Mouse (Mus musculus) heart, embryonic 13.5 days (tissue): Measurements from ENCODE around the gene Clasp1. TPM values are rescaled to one million over a fixed set of nuclear protein-coding genes. Genes with fewer than 3 reads are reported as not detected.

Source experiments
- ATAC-seq: fragments of 200-750 bp; cut with Nextera tagmentation; 2 replicates; pipeline ENCODE4 v1.8.0; 2017; ENCODE audit warnings: moderate TSS enrichment; ENCODE audit not compliant: insufficient number of reproducible peaks, low FRiP score, low TSS enrichment; ENCODE audit errors: extremely low read depth
- H3K27ac ChIP-seq: fragments of 300-500 bp; sonication (generic); replicated peaks from 2 replicates; pipeline ENCODE4 v1.5.1; 2015; ENCODE audit warnings: moderate library complexity, mild to moderate bottlenecking, inconsistent platforms
- H3K27me3 ChIP-seq: fragments of 300-500 bp; sonication (generic); replicated peaks from 2 replicates; pipeline ENCODE4 v1.6.1; 2015; ENCODE audit warnings: mild to moderate bottlenecking, inconsistent platforms
- H3K36me3 ChIP-seq: fragments of 300-500 bp; sonication (generic); 2 replicates; pipeline ENCODE4 v1.6.1; 2015; ENCODE audit warnings: mild to moderate bottlenecking, inconsistent platforms
- H3K4me1 ChIP-seq: fragments of 300-500 bp; sonication (generic); 2 replicates; pipeline ENCODE4 v1.6.1; 2015; ENCODE audit warnings: inconsistent platforms
- H3K4me2 ChIP-seq: fragments of 300-500 bp; sonication (generic); 2 replicates; pipeline ENCODE4 v1.6.1; 2015; ENCODE audit warnings: inconsistent platforms, mild to moderate bottlenecking, moderate library complexity
- H3K4me3 ChIP-seq: fragments of 300-500 bp; sonication (generic); 2 replicates; pipeline ENCODE4 v1.5.1; 2015; ENCODE audit warnings: moderate library complexity, mild to moderate bottlenecking, inconsistent platforms
- H3K9ac ChIP-seq: fragments of 300-500 bp; sonication (generic); 2 replicates; pipeline ENCODE4 v1.6.1; 2015; ENCODE audit warnings: inconsistent platforms, mild to moderate bottlenecking, moderate library complexity
- H3K9me3 ChIP-seq: fragments of 300-500 bp; sonication (generic); 2 replicates; pipeline ENCODE4 v1.6.1; 2016; ENCODE audit warnings: inconsistent platforms
- WGBS: fragments of 180-500 bp; shearing (Covaris S2); methylation state at CpG from one replicate; pipeline ENCODE4 v1.1.7; 2015; ENCODE audit warnings: mixed read lengths; 5-methylcytosine and 5-hydroxymethylcytosine counted together
- polyA plus RNA-seq: library from polyadenylated mRNA; unstranded; fragments of >200 nt; fragmentation: Nextera tagmentation; extraction: Ambion mirVana; gene quantifications from 2 replicates; pipeline ENCODE4 v1.2.1, GENCODE M21; 2015

The Clasp1 gene
- polyA plus RNA-seq, 1 experiment from 2014 or later: 73.2 TPM

DNA sequence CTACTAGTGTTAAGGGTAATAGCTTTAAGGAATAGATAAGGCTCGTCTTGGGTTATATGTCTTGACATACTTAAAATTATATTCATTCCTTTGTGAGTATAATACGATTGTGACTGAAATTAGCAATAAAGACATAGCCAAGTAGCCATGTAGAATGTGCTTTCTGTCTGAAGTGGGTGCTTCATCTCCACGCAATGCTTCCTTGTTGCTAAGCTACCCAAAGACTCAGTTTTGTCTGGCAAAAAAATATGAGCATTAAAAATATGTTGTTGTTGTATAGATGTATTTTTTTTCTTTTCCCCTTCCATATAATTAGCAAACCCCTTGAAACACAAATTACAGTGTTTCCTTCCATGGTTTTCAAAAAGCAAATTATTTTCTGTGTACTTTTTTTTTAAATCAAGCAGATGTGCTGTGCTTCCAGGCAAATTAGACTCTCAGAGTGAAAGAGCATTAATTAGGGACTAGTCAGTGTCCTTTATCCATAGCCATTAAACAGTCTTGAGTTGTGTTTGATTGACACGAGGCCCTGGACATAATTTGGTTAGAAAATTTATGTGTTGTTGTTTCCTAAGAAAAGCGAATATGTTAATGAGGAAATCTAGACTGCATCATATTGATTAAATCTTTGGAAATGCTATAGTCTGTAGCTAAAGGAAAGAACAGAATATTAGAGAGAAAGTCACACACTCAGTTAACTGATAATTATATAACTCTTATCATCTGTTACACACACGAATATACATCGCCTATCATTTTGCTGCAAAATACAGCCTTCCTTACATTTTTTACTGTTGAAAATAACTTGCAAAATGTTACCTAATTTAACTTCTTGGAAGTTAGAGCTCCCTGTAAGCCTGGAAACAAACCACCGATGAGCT is 91.9 kb downstream of the Clasp1 start:
- no peak for ATAC-seq
- Histone ChIP-seq H3K4me3 (peak overlapping the region; percentile 64), H3K4me1 (peaks cover 81% of the 10 kb centered on the region), H3K9me3 (no peaks in the 10 kb centered on the region), H3K4me2 (peak overlapping the region; percentile 63), H3K27me3 (no peaks in the 10 kb centered on the region), H3K9ac (peak overlapping the region; percentile 90), H3K36me3 (0 out of 2 replicates have a peak, but pooled peaks cover 2% of the 10 kb centered on the region), H3K27ac (peak overlapping the region; percentile 98)
- WGBS: 56% methylated on average over 8 of the region's 8 CpGs

- Histone ChIP-seq H3K27me3 (no peaks in the 10 kb centered on the region), H3K9me3 (no peaks in the 10 kb centered on the region), H3K4me3 (peak overlapping the region; percentile 64), H3K36me3 (0 out of 2 replicates have a peak, but pooled peaks cover 2% of the 10 kb centered on the region), H3K4me2 (peak overlapping the region; percentile 63), H3K27ac (peak overlapping the region; percentile 98), H3K9ac (peak overlapping the region; percentile 90), H3K4me1 (peaks cover 85% of the 10 kb centered on the region)
- 38% methylated on average over 4 of the region's 4 CpGs for WGBS
- ATAC-seq: no peak
Measured at GRCm38 (mm10) chr1:118481365-118481702, 92.5 kb downstream of the Clasp1 start.

- no peak for ATAC-seq
- peak overlapping the region; percentile 64 for H3K4me3 ChIP-seq
- no peaks in the 10 kb centered on the region for H3K9me3 ChIP-seq
- peaks cover 85% of the 10 kb centered on the region for H3K4me1 ChIP-seq
- WGBS: 28% methylated on average over 6 of the region's 6 CpGs
- H3K27me3 ChIP-seq: no peaks in the 10 kb centered on the region
- H3K27ac ChIP-seq: peak overlapping the region; percentile 98
- H3K4me2 ChIP-seq: peak overlapping the region; percentile 63
- H3K9ac ChIP-seq: peak overlapping the region; percentile 90
- 0 out of 2 replicates have a peak, but pooled peaks cover 2% of the 10 kb centered on the region for H3K36me3 ChIP-seq
Measured at GRCm38 (mm10) chr1:118481703-118482102, 92.8 kb downstream of the Clasp1 start.

DNA sequence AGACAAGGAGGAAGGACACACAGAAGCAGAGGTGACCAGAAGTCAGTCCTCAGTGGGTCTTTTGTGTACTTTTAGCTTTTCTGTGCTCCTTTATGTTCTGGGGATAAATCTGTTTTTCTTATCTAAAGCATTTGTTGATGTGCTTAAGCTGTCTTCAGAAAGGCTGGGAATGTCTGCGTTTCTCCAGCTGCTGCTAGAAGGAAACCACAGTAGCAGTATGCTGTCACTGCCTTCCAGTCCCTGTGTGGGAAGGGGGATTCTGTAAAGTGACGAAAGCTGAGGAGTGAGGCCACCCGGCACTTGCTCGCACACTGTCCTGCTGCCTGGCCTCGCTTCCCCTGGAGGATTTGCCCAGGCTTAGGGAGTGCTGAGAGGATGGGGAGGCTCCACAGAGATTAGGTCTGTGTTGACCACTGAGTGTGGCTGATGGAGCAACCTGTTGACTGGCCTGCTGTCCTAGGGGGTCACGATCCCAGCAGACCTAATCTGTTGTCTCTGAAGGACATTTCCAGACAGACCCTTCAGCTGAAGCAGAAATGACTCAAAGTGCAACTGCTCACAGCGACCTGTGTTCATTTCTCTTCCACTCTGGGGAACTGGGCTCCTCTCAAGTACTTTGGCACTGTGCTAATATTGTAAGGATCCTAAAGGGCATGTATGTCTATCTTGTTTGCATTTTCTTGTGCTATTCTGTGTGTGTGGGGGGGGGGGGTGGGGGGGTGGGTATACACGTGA is 93.6 kb downstream of the Clasp1 start:
- Histone ChIP-seq H3K4me1 (peaks cover 88% of the 10 kb centered on the region), H3K27me3 (no peaks in the 10 kb centered on the region), H3K27ac (peak overlapping the region; percentile 98), H3K4me3 (peak overlapping the region; percentile 64), H3K4me2 (peak overlapping the region; percentile 63), H3K9me3 (no peaks in the 10 kb centered on the region), H3K36me3 (0 out of 2 replicates have a peak, but pooled peaks cover 2% of the 10 kb centered on the region), H3K9ac (peak overlapping the region; percentile 90)
- ATAC-seq: no peak
- 22% methylated on average over 8 of the region's 8 CpGs for WGBS

DNA sequence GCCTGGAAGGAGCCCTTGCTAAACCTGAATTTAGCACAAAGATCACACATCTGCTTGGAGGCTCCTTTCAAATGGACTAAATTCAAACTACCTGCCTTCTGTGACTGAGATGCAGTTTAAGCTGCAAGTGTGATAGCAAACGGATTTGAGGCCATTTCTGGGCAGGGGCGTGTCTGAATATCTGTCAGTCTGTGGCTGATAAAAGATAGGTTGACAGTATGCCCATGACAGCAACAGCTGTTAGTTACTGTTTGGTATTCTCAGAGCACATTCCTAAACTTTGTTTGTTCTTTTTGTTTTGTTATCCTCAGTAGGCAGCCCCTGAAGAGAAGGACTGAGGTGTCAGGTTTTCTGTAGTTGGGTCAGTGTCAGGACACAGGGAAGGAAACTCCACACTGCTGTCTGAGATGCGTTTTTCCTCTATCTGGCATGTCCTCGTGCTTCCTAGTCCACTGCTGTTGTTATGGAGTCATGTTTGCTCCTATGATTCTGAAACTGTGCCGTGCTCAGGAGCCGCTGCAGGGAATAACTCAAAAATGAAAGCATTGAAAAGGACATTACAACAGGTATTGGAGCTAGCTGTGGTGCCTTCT is 94.7 kb downstream of the Clasp1 start:
- 43% methylated on average over 6 of the region's 6 CpGs for WGBS
- Histone ChIP-seq H3K27ac (peak overlapping the region; percentile 98), H3K27me3 (no peaks in the 10 kb centered on the region), H3K4me2 (peak overlapping the region; percentile 63), H3K4me1 (peaks cover 88% of the 10 kb centered on the region), H3K9me3 (no peaks in the 10 kb centered on the region), H3K9ac (peak overlapping the region; percentile 90), H3K4me3 (peak overlapping the region; percentile 64), H3K36me3 (0 out of 2 replicates have a peak, but pooled peaks cover under 1% of the 10 kb centered on the region)
- ATAC-seq: no peak

GRCm38 (mm10) chr1:118485572-118485971 is 96.7 kb downstream of the Clasp1 start:
- Histone ChIP-seq H3K9me3 (no peaks in the 10 kb centered on the region), H3K4me3 (peak overlapping the region; percentile 64), H3K36me3 (peaks cover 5% of the 10 kb centered on the region; the same call in 1 of the 2 replicates), H3K27ac (peak overlapping the region; percentile 98), H3K4me1 (peaks cover 78% of the 10 kb centered on the region), H3K9ac (peak overlapping the region; percentile 90), H3K27me3 (no peaks in the 10 kb centered on the region), H3K4me2 (peak overlapping the region; percentile 63)
- WGBS: 32% methylated on average over 3 of the region's 3 CpGs
- ATAC-seq: no peak

GRCm38 (mm10) chr1:118486021-118486420 is 97.2 kb downstream of the Clasp1 start:
- peak; percentile 34; the same call in 1 of the 2 replicates for ATAC-seq
- peak overlapping the region; percentile 98 for H3K27ac ChIP-seq
- H3K4me3 ChIP-seq: peak overlapping the region; percentile 64; the same call in 1 of the 2 replicates
- peak overlapping the region; percentile 63 for H3K4me2 ChIP-seq
- peaks cover 5% of the 10 kb centered on the region; the same call in 1 of the 2 replicates for H3K36me3 ChIP-seq
- peaks cover 74% of the 10 kb centered on the region for H3K4me1 ChIP-seq
- H3K9ac ChIP-seq: peak overlapping the region; percentile 90
- H3K9me3 ChIP-seq: no peaks in the 10 kb centered on the region
- no peaks in the 10 kb centered on the region for H3K27me3 ChIP-seq

- WGBS: 70% methylated on average over 3 of the region's 3 CpGs
- peak overlapping the region; percentile 26; the same call in 1 of the 2 replicates for H3K27ac ChIP-seq
- ATAC-seq: no peak
- H3K36me3 ChIP-seq: peaks cover 14% of the 10 kb centered on the region
- no peak overlapping the region for H3K4me3 ChIP-seq
- no peak overlapping the region for H3K9ac ChIP-seq
- H3K4me2 ChIP-seq: no peak overlapping the region
- H3K4me1 ChIP-seq: peaks cover 44% of the 10 kb centered on the region
- no peaks in the 10 kb centered on the region for H3K27me3 ChIP-seq
- H3K9me3 ChIP-seq: no peaks in the 10 kb centered on the region
Measured at GRCm38 (mm10) chr1:118492811-118493210, 104.0 kb downstream of the Clasp1 start.

DNA sequence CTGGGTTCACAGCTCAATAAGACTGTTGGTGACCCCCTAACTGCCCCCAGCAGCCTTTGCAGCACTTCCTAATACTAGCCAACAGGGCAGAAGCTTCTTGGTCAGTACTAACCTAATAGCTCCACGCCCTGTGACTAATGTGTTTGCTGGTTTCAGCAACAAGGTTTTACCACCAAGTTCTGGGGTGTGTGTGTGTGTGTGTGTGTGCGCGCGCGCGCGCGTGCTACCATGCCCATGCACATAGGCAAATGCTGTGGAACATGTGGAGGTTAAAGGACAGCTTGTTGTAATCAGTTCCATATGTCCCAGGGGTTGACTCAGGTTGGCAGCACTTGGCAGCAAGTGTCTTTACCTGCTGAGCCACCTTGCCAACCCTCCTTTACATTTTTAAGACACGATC is 105.7 kb downstream of the Clasp1 start:
- no peaks in the 10 kb centered on the region for H3K27me3 ChIP-seq
- H3K4me2 ChIP-seq: no peak overlapping the region
- peaks cover 27% of the 10 kb centered on the region for H3K36me3 ChIP-seq
- 0 out of 2 replicates have a peak overlapping the region, but pooled peaks have one; percentile 19 for H3K9ac ChIP-seq
- peaks cover 28% of the 10 kb centered on the region for H3K4me1 ChIP-seq
- WGBS: 94% methylated on average over 9 of the region's 9 CpGs
- H3K9me3 ChIP-seq: no peaks in the 10 kb centered on the region
- no peak overlapping the region for H3K4me3 ChIP-seq
- H3K27ac ChIP-seq: 0 out of 2 replicates have a peak overlapping the region, but pooled peaks have one; percentile 28
- ATAC-seq: no peak

GRCm38 (mm10) chr1:118498311-118498710 is 109.5 kb downstream of the Clasp1 start:
- 54% methylated on average over 5 of the region's 5 CpGs for WGBS
- ATAC-seq: peak; percentile 42
- peaks cover 17% of the 10 kb centered on the region for H3K4me1 ChIP-seq

DNA sequence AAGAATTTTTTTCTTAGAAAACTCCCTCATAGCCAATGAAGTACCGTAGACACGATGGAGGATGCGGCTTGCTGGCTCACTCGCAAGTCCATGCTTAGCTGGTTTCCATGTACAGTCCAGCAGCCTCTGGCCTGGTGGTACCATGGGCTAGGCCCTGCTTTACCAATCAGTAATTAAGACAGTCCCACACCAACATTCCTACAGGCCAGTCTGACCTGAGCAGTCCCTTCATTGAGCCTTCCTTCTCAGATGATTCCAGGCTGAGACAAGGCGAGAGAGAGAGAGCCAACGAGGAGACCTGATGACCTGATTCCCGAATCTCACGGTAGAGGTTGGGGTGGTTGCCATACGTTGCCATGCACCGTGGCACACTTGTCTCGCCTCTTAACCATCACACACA is 111.7 kb downstream of the Clasp1 start:
- no peaks in the 10 kb centered on the region for H3K9me3 ChIP-seq
- no peaks in the 10 kb centered on the region for H3K27me3 ChIP-seq
- no peak overlapping the region for H3K27ac ChIP-seq
- H3K4me1 ChIP-seq: no peaks in the 10 kb centered on the region
- peaks cover 83% of the 10 kb centered on the region for H3K36me3 ChIP-seq
- no peak overlapping the region for H3K4me2 ChIP-seq
- no peak overlapping the region for H3K9ac ChIP-seq
- ATAC-seq: no peak
- 89% methylated on average over 11 of the region's 11 CpGs for WGBS
- H3K4me3 ChIP-seq: no peak overlapping the region

More at GRCm38 (mm10) chr1:118498311-118498710, 109.5 kb downstream of the Clasp1 start:
- Histone ChIP-seq H3K4me3 (no peak overlapping the region), H3K4me2 (no peak overlapping the region), H3K27me3 (no peaks in the 10 kb centered on the region), H3K9ac (no peak overlapping the region), H3K36me3 (peaks cover 60% of the 10 kb centered on the region), H3K27ac (no peak overlapping the region), H3K9me3 (no peaks in the 10 kb centered on the region)
